Mouse (Mus musculus) embryo, embryonic 9.5 days (tissue): ENCODE results near the gene Nup50.

Experiments
- DNase-seq: peaks from one replicate; pipeline ENCODE4 v3.0.0-alpha.2; 2017; ENCODE audit errors: extremely low spot score

Nup50 gene

DNA sequence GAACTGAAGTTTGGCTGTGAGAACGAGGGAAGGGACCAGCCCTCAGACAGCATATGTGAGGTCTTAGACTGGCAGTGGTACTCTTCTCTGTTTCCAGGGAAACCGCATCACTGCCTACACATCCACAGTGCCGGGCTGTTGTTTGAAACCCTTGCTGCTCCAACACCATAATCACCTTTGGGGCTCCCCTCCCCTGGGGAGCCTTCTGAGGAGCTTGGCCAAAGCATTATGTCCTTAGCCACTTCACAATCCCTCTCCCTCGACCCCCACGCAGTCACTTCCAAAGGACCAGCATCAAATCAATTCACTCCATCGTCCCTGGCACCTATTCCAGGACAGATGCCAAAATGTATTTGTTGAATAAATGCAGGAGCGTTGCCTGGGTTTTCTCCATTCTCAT lies 66.6 kb downstream of the Nup50 start:
- no peak for DNase-seq
